Mouse (Mus musculus) cerebellum, adult 11-12 months (tissue): ENCODE measurements around the gene Gpr39.

ENCODE experiments used
- DNase-seq: peaks from one replicate; pipeline ENCODE4 v3.0.0; 2022

Gpr39 gene

GRCm38 (mm10) chr1:125821101-125821500, 144.3 kb downstream of the Gpr39 start:
- no peak for DNase-seq

DNA sequence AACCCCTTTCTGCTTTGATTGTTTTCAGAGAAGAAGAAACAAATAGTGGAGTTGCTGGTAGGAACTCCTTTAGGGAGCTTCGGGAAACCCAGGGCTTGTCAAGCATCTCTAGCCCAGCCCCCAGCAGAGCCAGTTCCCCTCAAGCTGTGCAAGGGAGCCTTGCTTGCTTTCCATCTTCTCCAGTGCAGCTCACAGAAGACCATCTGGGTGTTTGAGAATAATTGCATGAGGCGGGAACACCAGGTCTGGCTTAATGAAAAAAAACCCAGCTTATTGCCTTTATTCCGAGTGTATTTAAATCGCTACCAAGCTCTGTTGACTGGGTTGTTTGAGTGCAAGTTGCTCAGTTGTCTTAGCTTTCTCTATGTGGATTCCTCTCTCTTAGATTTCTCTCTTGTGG, 146.8 kb downstream of the Gpr39 start:
- DNase-seq = no peak

- no peak for DNase-seq
Measured at GRCm38 (mm10) chr1:125837507-125837906, 160.7 kb downstream of the Gpr39 start.

- peak; percentile 75 for DNase-seq
Measured at GRCm38 (mm10) chr1:125839746-125840392, 163.1 kb downstream of the Gpr39 start.

GRCm38 (mm10) chr1:125854646-125855045, 177.9 kb downstream of the Gpr39 start:
- DNase-seq = no peak

- no peak for DNase-seq
Measured at GRCm38 (mm10) chr1:125858631-125859030, 181.8 kb downstream of the Gpr39 start.

DNA sequence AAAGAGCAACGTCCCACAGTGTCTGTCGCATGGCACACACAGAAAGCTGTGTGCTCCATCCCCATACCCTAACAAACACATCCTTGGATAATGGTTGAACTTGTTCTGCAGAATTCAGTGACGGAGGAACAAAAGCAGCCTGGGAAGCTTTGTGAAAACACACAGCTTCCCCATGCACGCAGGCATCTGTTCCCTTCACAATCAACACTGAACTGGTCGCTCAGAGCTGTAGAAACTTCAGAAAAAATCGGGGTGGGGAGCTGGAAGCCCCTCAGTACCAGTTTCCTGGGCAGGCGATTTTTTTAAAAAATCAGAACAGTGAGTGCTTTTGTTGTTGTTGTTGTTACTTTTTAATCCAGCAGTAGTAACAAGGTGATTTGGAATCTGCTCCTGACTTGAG, 193.3 kb downstream of the Gpr39 start:
- DNase-seq = no peak

DNA sequence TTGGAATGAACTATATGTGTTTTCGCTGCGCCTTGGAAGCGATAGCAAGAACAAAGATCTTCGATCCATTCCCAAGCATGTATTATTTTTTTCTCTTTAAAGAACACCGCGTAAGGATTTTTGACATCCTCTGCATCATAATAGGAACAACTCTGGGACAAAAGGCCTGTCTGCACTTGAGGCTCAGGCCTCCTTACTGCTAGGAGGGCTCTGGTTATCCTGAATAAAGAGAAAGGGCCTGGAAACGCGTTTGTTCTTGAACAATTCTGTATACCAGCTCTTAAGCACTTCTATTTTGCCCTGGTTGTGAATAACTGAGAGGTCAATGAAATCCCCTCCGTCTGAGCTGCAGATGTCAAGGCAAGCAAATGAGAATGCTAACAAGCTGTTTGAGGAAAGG, 216.4 kb downstream of the Gpr39 start:
- DNase-seq = no peak

- no peak for DNase-seq
Measured at GRCm38 (mm10) chr1:125910211-125910870, 233.5 kb downstream of the Gpr39 start.

- no peak for DNase-seq
Measured at GRCm38 (mm10) chr1:125910871-125911265, 234.1 kb downstream of the Gpr39 start.

- no peak for DNase-seq
Measured at GRCm38 (mm10) chr1:125911337-125911900, 234.6 kb downstream of the Gpr39 start.

- no peak for DNase-seq
Measured at GRCm38 (mm10) chr1:125911901-125912445, 235.2 kb downstream of the Gpr39 start.

GRCm38 (mm10) chr1:125912601-125913600, 236.1 kb downstream of the Gpr39 start, which contains the start of gene Lypd1:
TSS of gene Lypd1 (minus strand) at chr1:125913101.
- DNase-seq = no peak

GRCm38 (mm10) chr1:125920696-125921095, 243.9 kb downstream of the Gpr39 start:
- no peak for DNase-seq

DNA sequence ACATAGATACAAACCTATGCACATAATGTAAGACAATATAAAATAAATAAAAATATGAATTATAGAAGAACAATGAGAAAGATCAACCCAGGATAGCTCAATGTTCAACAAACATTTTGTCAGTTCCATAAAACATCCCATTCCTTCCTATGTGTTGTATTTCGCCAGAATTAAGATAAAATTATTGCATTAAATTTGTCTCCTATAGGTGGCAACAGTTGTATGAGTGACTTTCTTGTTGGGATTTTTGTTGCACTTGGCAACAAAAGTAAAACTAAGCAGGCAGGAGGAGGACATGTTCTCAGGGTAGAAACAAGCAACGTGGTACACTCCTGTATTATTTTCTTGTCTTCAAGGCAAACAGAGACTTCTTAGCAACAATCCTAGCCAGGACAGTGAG, 246.3 kb downstream of the Gpr39 start:
- no peak for DNase-seq
